Mouse (Mus musculus) layer of hippocampus, adult 2 months (tissue): Measurements from ENCODE around the gene Tspan3. TPM values are rescaled to one million over a fixed set of nuclear protein-coding genes. Genes with fewer than 3 reads are reported as not detected.

ENCODE experiments used
- DNase-seq, 2 experiments: peaks; one replicate each; pipeline ENCODE4 v3.0.0; 2022; ENCODE audit warnings: low spot score in 2 of 2
- H3K27ac ChIP-seq: fragments of 200-600 bp; 2 replicates; pipeline ENCODE4 v1.8.1; 2022
- H3K4me3 ChIP-seq: fragments of 200-600 bp; 2 replicates; pipeline ENCODE4 v1.8.1; 2022; ENCODE audit warnings: mild to moderate bottlenecking
- CTCF ChIP-seq: fragments of 200-600 bp; conservative IDR thresholded peaks from 2 replicates; pipeline ENCODE4 v1.8.1; 2022; ENCODE audit warnings: antibody characterized with exemption, mild to moderate bottlenecking, moderate library complexity
- long read RNA-seq, 2 experiments: library from polyadenylated mRNA; stranded (forward); transcript quantifications; one replicate each; pipeline ENCODE4 v2.0.0; 2021; ENCODE audit warnings: borderline mapping rate in 2 of 2
- total RNA-seq, 2 experiments: library from RNA; stranded (reverse); gene quantifications; 2 replicates each; pipeline ENCODE4 v1.2.3; 2021

The Tspan3 gene
- total RNA-seq, result 100 to 1,000 TPM; 309 to 331 TPM
- long read RNA-seq, experiment 1, transcript Tspan3-201 (7 exons, 1,716 nt), result major isoform, 420 of 454 reads
- long read RNA-seq, experiment 1, partial matches to known transcripts, result 32 of 454 reads
- long read RNA-seq, experiment 1, other reads (novel, unspliced or antisense), result 2 of 454 reads
- long read RNA-seq, experiment 2, transcript Tspan3-201 (7 exons, 1,716 nt), result major isoform, 624 of 670 reads
- long read RNA-seq, experiment 2, partial matches to known transcripts, result 10 of 670 reads
- long read RNA-seq, experiment 2, other reads (novel, unspliced or antisense), result 36 of 670 reads

- TF ChIP-seq CTCF, result no peak
Measured at GRCm38 (mm10) chr9:56165377-56165776, at the start of gene Tspan3. Tspan3 (minus strand) TSS chr9:56165477.

GRCm38 (mm10) chr9:56213451-56214291 is 48.4 kb upstream of the Tspan3 start:
- peak; percentile 70 to 76 for DNase-seq
- peak overlapping the region; percentile 63 for H3K27ac ChIP-seq
- peak overlapping the region; percentile 15; the same call in 1 of the 2 replicates for H3K4me3 ChIP-seq
- TF ChIP-seq CTCF, result peak; percentile 95

More at GRCm38 (mm10) chr9:56165377-56165776, at the start of gene Tspan3:
- DNase-seq, result no peak
- H3K27ac ChIP-seq, result no peak within 1 kb of the TSS
- H3K4me3 ChIP-seq, result no peak within 1 kb of the TSS

- Histone ChIP-seq H3K4me3 (no peak overlapping the region), H3K27ac (no peak overlapping the region)
- no peak for DNase-seq
- TF ChIP-seq CTCF, result no peak
Measured at GRCm38 (mm10) chr9:56208817-56209216, 43.5 kb upstream of the Tspan3 start.

- TF ChIP-seq CTCF, result no peak
- Histone ChIP-seq H3K4me3 (no peak overlapping the region), H3K27ac (no peak overlapping the region)
- DNase-seq, result no peak
Measured at GRCm38 (mm10) chr9:56207516-56207915, 42.2 kb upstream of the Tspan3 start.

- no peak for DNase-seq
- TF ChIP-seq CTCF, result no peak
- Histone ChIP-seq H3K4me3 (no peak overlapping the region), H3K27ac (no peak overlapping the region)
Measured at GRCm38 (mm10) chr9:56207083-56207482, 41.8 kb upstream of the Tspan3 start.

GRCm38 (mm10) chr9:56205336-56205735 is 40.1 kb upstream of the Tspan3 start:
- TF ChIP-seq CTCF, result no peak
- no peak overlapping the region for H3K27ac ChIP-seq
- H3K4me3 ChIP-seq, result no peak overlapping the region
- DNase-seq, result peak in 1 of 2 experiments; percentile 44

- DNase-seq, result no peak
- no peak for TF ChIP-seq CTCF
Measured at GRCm38 (mm10) chr9:56204316-56204715, 39.0 kb upstream of the Tspan3 start.

GRCm38 (mm10) chr9:56200645-56201314 is 35.5 kb upstream of the Tspan3 start:
- TF ChIP-seq CTCF, result peak; percentile 95
- DNase-seq, result peak; percentile 84 to 88
- H3K4me3 ChIP-seq, result no peak overlapping the region
- H3K27ac ChIP-seq, result no peak overlapping the region

More at GRCm38 (mm10) chr9:56204316-56204715, 39.0 kb upstream of the Tspan3 start:
- Histone ChIP-seq H3K27ac (no peak overlapping the region), H3K4me3 (no peak overlapping the region)

GRCm38 (mm10) chr9:56200200-56200599 is 34.9 kb upstream of the Tspan3 start:
- no peak for TF ChIP-seq CTCF
- no peak overlapping the region for H3K27ac ChIP-seq
- no peak for DNase-seq
- no peak overlapping the region for H3K4me3 ChIP-seq

- Histone ChIP-seq H3K27ac (no peak overlapping the region), H3K4me3 (no peak overlapping the region)
- no peak for TF ChIP-seq CTCF
- DNase-seq, result no peak
Measured at GRCm38 (mm10) chr9:56196921-56197320, 31.6 kb upstream of the Tspan3 start.

- H3K4me3 ChIP-seq, result no peak overlapping the region
- no peak for TF ChIP-seq CTCF
- H3K27ac ChIP-seq, result no peak overlapping the region
- no peak for DNase-seq
Measured at GRCm38 (mm10) chr9:56195193-56195592, 29.9 kb upstream of the Tspan3 start.

- Histone ChIP-seq H3K4me3 (no peak overlapping the region), H3K27ac (no peak overlapping the region)
- no peak for DNase-seq
- no peak for TF ChIP-seq CTCF
Measured at GRCm38 (mm10) chr9:56191498-56192455, 26.5 kb upstream of the Tspan3 start.
